Comparison of ENCODE assay signal across 10 mouse cellular contexts in genomic region chr15:61812671-61813070, GRCm38 (mm10).
"Had no signal": no experiment of that assay in that cellular context is flagged by ENCODE, and none has a peak within 500 bp of the region (broad histone marks: within the 10 kb centered on the region; RNA-seq: fewer than 3 reads in every experiment).

No protein-coding gene starts in this region.

- DNase-seq: liver, postnatal 0 days; lung, adult 2 months; lung, postnatal 14 days; lung, postnatal 36 days; right cerebral cortex, postnatal 25 days; right cerebral cortex, postnatal 4 days; spleen, adult 18-20 months; thymus, adult 18-20 months; thymus, postnatal 14 days; thymus, postnatal 36 days had no signal
